Mouse (Mus musculus) forebrain, embryonic 14.5 days (tissue): ENCODE measurements around the gene Rps6ka5. TPM values are rescaled to one million over a fixed set of nuclear protein-coding genes. Genes with fewer than 3 reads are reported as not detected.
A peak's percentile ranks its signal among the peaks of the same experiment; 100 is the strongest.

Experiments used
- ATAC-seq: fragments of 200-750 bp; cut with Nextera tagmentation; 2 replicates; pipeline ENCODE4 v1.8.0; 2017; ENCODE audit warnings: mild to moderate bottlenecking, moderate library complexity
- DNase-seq: peaks from one replicate; pipeline ENCODE4 v3.0.0-alpha.2; 2015; ENCODE audit warnings: low spot score
- H3K27ac ChIP-seq: fragments of 300-500 bp; sonication (generic); 2 replicates; pipeline ENCODE4 v1.5.1; 2014; ENCODE audit warnings: low read depth, mild to moderate bottlenecking, control low read depth, low read length, moderate library complexity
- H3K27me3 ChIP-seq: fragments of 300-500 bp; sonication (generic); replicated peaks from 2 replicates; pipeline ENCODE4 v1.6.1; 2014; ENCODE audit warnings: low read length, control low read depth, mixed read lengths; ENCODE audit not compliant: control insufficient read depth, insufficient read depth
- H3K36me3 ChIP-seq: fragments of 300-500 bp; sonication (generic); 2 replicates; pipeline ENCODE4 v1.6.1; 2014; ENCODE audit warnings: low read length, control low read depth; ENCODE audit not compliant: control insufficient read depth, insufficient read depth
- H3K4me1 ChIP-seq: fragments of 300-500 bp; sonication (generic); 2 replicates; pipeline ENCODE4 v1.6.1; 2014; ENCODE audit warnings: antibody characterized with exemption, low read length, control low read depth; ENCODE audit not compliant: control insufficient read depth, insufficient read depth
- H3K4me2 ChIP-seq: fragments of 300-500 bp; sonication (generic); 2 replicates; pipeline ENCODE4 v1.6.1; 2014; ENCODE audit warnings: mild to moderate bottlenecking, control low read depth, low read length
- H3K4me3 ChIP-seq: fragments of 300-500 bp; sonication (generic); 2 replicates; pipeline ENCODE4 v1.5.1; 2014; ENCODE audit warnings: low read depth, low read length, control low read depth
- H3K9ac ChIP-seq: fragments of 300-500 bp; sonication (generic); 2 replicates; pipeline ENCODE4 v1.6.1; 2014; ENCODE audit warnings: mild to moderate bottlenecking, low read length, control low read depth, moderate library complexity
- H3K9me3 ChIP-seq: fragments of 300-500 bp; sonication (generic); replicated peaks from 2 replicates; pipeline ENCODE4 v1.6.1; 2016; ENCODE audit warnings: low read length, control low read depth, mixed read lengths; ENCODE audit not compliant: control insufficient read depth
- WGBS: fragments of 180-500 bp; shearing (Covaris S2); extraction: QIAGEN DNeasy Blood & Tissue Kit; methylation state at CpG from one replicate; pipeline ENCODE4 v1.1.7; 2014; 5-methylcytosine and 5-hydroxymethylcytosine counted together
- polyA plus RNA-seq: library from polyadenylated mRNA; unstranded; fragments of >200 nt; fragmentation: Nextera tagmentation; extraction: Ambion mirVana; gene quantifications from 2 replicates; pipeline ENCODE4 v1.2.1, GENCODE M21; 2014

The Rps6ka5 gene
- polyA plus RNA-seq, 1 experiment from 2014 or later = 10.3 TPM

DNA sequence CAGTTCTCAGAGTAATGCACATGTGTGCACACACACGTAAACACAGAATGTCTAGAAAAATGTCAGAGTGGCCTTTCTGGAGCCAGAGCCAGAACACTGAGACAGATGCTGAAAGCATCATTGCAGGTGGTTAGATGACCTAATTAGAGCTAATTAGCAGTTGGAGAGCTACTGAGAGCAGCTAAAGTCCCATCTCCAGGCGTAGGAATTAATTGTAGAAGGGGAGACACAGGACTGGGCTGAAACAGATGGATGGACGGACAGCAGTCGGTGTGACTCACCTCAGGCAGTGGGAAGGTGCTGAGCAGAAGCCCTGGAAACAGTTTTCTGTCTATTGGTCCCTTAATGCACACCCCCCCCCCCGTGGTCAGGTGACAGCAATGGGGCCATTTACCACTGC lies 8.4 kb upstream of the Rps6ka5 start:
- 0 out of 2 replicates have a peak, but pooled peaks cover 3% of the 10 kb centered on the region for H3K4me1 ChIP-seq
- no peak for ATAC-seq
- no peak overlapping the region for H3K4me3 ChIP-seq
- 49% methylated on average over 5 of the region's 5 CpGs for WGBS
- no peak overlapping the region for H3K4me2 ChIP-seq
- no peaks in the 10 kb centered on the region for H3K9me3 ChIP-seq
- no peak for DNase-seq
- no peak overlapping the region for H3K27ac ChIP-seq
- no peak overlapping the region for H3K9ac ChIP-seq
- H3K36me3 ChIP-seq = no peaks in the 10 kb centered on the region
- H3K27me3 ChIP-seq = no peaks in the 10 kb centered on the region

DNA sequence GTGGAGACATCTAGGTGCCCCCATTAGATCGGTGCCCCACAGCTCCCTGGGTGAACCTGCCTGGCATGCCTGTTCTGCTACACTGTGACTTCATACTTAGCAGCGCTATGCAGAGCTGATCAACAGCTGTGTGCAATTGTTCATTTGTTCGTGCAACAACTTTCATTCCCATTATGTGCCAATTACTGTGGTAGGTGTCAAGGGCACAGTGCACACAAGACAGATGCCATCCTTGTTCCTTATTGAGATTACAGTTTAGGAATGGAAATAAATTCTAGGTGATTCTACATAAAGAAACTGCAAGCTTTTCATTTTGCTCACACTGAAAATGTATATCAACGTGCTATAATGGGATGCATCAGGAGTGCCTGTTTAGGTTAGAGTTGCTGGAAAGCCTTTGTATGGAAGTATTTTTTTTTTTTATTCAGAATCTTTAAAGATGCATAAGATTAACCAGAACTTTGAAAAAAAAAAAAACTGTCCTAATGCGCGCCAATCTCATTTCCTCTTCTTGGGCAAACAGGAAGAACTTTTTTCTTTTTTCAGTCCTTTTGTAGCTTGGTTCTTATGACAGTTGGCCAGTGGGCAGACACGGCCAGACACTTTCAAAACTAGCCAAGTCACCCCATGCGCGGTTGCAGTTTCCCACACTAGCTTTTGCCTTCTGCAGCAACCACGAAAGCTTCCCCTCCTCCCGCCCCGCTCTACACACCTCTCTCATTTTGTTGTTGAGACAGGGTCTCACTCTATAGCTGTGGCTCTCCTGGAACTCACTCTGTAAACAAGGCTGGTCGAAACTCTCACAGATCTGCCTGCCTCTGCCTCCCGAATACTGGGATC lies 2.1 kb upstream of the Rps6ka5 start:
- H3K4me2 ChIP-seq = no peak overlapping the region
- H3K4me1 ChIP-seq = 0 out of 2 replicates have a peak, but pooled peaks cover 3% of the 10 kb centered on the region
- no peak overlapping the region for H3K4me3 ChIP-seq
- H3K27me3 ChIP-seq = no peaks in the 10 kb centered on the region
- 76% methylated on average over 14 of the region's 14 CpGs for WGBS
- no peaks in the 10 kb centered on the region for H3K9me3 ChIP-seq
- no peaks in the 10 kb centered on the region for H3K36me3 ChIP-seq
- no peak overlapping the region for H3K9ac ChIP-seq
- H3K27ac ChIP-seq = no peak overlapping the region
- ATAC-seq = no peak
- no peak for DNase-seq

DNA sequence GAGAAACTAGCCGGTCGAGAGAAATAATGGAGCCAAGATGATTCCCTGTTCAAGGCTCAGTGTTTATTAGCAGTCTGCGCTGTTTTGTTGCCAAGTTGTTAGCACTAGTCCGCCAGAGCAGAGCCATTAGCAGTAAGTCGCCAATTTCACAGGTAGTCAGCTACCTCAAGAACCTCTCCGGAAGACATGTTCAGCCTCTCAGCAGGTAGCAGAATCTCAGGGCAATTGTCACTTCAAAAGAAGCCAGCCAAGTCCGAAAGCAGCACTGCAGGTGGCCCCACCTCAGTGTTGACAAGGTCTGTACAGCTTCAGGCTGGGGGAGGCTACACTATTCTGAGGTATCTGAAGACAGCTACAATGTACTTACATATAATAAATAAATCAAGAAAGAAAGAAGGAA lies 1.1 kb upstream of the Rps6ka5 start:
- Histone ChIP-seq H3K9me3 (no peaks in the 10 kb centered on the region), H3K4me1 (0 out of 2 replicates have a peak, but pooled peaks cover 5% of the 10 kb centered on the region), H3K27me3 (no peaks in the 10 kb centered on the region), H3K4me3 (no peak overlapping the region), H3K36me3 (no peaks in the 10 kb centered on the region), H3K27ac (no peak overlapping the region), H3K9ac (no peak overlapping the region), H3K4me2 (no peak overlapping the region)
- no peak for DNase-seq
- ATAC-seq = no peak
- WGBS = 49% methylated on average over 7 of the region's 7 CpGs

DNA sequence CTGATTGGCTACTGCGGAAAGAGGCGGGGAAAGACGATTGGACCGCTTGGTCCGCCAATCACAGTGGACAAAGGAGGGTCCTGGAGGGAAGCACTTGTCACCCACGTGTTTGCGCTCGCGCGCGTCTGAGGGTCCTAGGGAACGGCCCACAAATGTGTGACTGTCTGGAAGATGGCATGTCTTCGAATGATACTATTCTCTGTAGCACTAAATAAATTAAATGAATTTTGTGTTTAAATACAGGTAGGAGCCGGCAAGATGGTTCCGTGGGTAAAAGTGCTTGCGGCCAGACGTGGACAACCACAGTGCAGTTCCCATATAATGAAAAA lies 1.4 kb downstream of the Rps6ka5 start:
- peak overlapping the region; percentile 57 for H3K4me2 ChIP-seq
- 6% methylated on average over 17 of the region's 17 CpGs for WGBS
- no peak for DNase-seq
- H3K36me3 ChIP-seq = no peaks in the 10 kb centered on the region
- H3K27me3 ChIP-seq = no peaks in the 10 kb centered on the region
- no peak for ATAC-seq
- peak overlapping the region; percentile 25; the same call in 1 of the 2 replicates for H3K9ac ChIP-seq
- H3K9me3 ChIP-seq = no peaks in the 10 kb centered on the region
- H3K4me1 ChIP-seq = 0 out of 2 replicates have a peak, but pooled peaks cover 5% of the 10 kb centered on the region
- peak overlapping the region; percentile 76 for H3K4me3 ChIP-seq
- peak overlapping the region; percentile 33; the same call in 1 of the 2 replicates for H3K27ac ChIP-seq

DNA sequence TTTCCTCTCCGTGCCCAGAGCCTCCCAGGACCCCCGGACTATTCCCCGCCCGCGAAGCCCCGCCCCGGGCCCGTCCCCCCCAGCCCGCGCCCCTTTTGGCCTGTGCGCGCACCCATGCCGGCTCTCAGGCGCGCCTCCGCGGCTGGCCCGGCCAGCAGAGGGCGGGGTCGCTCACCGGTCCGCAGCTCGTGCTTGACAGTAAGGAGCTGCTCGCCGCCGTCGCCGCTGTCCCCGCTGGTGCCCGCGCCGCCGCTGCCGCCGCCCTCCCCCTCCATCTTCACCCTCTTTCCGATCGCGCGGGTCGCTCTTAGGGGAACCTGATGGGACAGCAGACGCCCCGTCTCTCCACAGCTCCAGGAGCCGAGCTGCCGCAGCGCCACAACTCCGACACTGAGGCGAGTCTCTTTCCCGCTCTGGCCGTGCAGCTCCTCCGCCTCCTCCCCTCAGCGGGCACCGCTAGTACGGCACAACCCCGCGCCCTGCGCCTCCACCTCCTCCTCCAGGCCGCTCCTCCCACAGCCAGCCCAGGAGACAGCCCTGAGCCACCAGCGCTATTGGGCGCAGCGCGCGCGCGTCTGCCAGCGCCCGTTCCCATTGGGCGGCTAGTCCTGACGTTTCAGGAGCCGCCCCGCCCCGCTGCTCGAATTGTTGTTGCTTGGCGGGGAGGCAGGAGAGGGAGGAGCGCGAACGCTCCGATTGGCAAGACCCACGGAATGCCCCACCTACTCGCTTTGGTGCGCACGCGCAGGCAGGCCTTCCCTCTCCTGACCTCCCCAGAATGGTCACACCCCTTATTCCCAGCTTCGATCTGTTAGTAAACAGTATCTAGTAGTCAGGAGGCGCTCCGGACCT lies 2.0 kb downstream of the Rps6ka5 start:
- peak overlapping the region; percentile 76 for H3K4me3 ChIP-seq
- under 1% methylated on average over 70 of the region's 85 CpGs for WGBS
- H3K27me3 ChIP-seq = no peaks in the 10 kb centered on the region
- H3K9ac ChIP-seq = peak overlapping the region; percentile 77
- no peaks in the 10 kb centered on the region for H3K9me3 ChIP-seq
- DNase-seq (peak; percentile 100), ATAC-seq (peak; percentile 99)
- H3K36me3 ChIP-seq = no peaks in the 10 kb centered on the region
- H3K27ac ChIP-seq = peak overlapping the region; percentile 95
- 0 out of 2 replicates have a peak, but pooled peaks cover 5% of the 10 kb centered on the region for H3K4me1 ChIP-seq
- peak overlapping the region; percentile 90 for H3K4me2 ChIP-seq

DNA sequence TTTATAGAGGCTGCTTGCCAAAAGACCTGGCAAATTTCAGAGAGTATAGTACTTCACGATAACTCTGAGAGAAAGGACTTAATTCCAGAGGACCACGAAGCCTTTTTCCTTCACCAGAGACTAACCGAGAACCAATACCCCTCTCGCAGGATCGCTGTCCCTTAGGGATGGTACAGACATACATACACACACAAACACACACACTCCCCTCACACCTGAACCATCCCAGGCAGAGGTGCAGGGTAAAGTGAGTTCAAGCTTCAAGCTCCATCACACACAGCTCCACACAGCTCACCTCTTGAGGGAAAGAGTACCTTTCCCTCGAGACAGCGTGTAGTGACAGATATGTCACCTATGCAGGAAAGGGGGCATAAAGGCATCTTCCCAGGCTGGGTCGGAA lies 2.6 kb downstream of the Rps6ka5 start:
- H3K4me1 ChIP-seq = 0 out of 2 replicates have a peak, but pooled peaks cover 5% of the 10 kb centered on the region
- no peaks in the 10 kb centered on the region for H3K9me3 ChIP-seq
- WGBS = 1% methylated on average over 8 of the region's 8 CpGs
- H3K27me3 ChIP-seq = no peaks in the 10 kb centered on the region
- peak; percentile 6 for DNase-seq
- H3K9ac ChIP-seq = peak overlapping the region; percentile 77
- peak overlapping the region; percentile 76 for H3K4me3 ChIP-seq
- H3K4me2 ChIP-seq = peak overlapping the region; percentile 90
- no peaks in the 10 kb centered on the region for H3K36me3 ChIP-seq
- ATAC-seq = no peak
- H3K27ac ChIP-seq = peak overlapping the region; percentile 95

DNA sequence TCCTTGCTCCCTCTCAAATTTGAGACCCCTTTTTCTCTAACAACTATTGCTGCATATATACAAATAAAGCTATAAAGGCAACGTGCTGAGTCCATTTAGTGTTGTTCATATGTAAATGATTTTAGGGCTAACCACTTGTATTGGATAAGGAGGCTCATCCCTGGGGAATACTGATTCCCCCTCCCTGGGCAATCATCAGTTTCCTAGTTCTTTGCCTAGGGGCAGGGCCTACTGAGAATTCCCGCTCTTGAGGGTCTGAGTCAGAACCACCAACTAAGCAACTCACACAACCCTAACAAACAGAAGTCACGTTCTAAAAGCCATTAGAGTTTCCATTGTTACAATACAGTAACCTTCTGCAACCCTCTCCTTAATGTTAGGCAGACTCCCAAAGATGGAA lies 6.0 kb downstream of the Rps6ka5 start:
- no peak overlapping the region for H3K4me2 ChIP-seq
- H3K4me3 ChIP-seq = no peak overlapping the region
- 44% methylated on average over 3 of the region's 3 CpGs for WGBS
- no peaks in the 10 kb centered on the region for H3K27me3 ChIP-seq
- no peak overlapping the region for H3K27ac ChIP-seq
- ATAC-seq (no peak), DNase-seq (no peak)
- H3K9me3 ChIP-seq = no peaks in the 10 kb centered on the region
- H3K4me1 ChIP-seq = 0 out of 2 replicates have a peak, but pooled peaks cover 5% of the 10 kb centered on the region
- H3K36me3 ChIP-seq = no peaks in the 10 kb centered on the region
- H3K9ac ChIP-seq = no peak overlapping the region

DNA sequence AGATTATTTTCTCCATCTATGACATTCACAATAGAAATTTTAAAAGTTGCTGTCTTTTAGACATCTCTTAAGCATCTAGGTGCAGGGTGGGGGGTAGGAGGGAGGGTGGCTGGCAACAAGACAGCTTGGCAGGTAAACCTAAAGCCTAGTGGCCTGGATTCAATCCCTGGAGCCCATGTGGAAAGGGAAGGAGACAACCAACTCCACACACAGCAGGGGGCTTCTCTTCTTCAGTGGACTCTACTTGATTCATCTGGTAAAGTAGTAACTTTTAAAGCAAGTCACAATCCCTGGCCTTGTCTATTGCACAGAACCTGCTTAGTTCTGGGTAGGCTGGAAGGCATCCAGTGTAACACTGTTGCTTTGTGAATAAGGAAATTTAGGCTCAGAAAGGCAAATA lies 9.3 kb downstream of the Rps6ka5 start:
- no peaks in the 10 kb centered on the region for H3K36me3 ChIP-seq
- H3K4me2 ChIP-seq = no peak overlapping the region
- H3K9me3 ChIP-seq = no peaks in the 10 kb centered on the region
- no peak overlapping the region for H3K9ac ChIP-seq
- H3K27me3 ChIP-seq = no peaks in the 10 kb centered on the region
- no peak overlapping the region for H3K27ac ChIP-seq
- DNase-seq = no peak
- no peaks in the 10 kb centered on the region for H3K4me1 ChIP-seq
- H3K4me3 ChIP-seq = no peak overlapping the region
- ATAC-seq = no peak
